In the genomic region with DNA sequence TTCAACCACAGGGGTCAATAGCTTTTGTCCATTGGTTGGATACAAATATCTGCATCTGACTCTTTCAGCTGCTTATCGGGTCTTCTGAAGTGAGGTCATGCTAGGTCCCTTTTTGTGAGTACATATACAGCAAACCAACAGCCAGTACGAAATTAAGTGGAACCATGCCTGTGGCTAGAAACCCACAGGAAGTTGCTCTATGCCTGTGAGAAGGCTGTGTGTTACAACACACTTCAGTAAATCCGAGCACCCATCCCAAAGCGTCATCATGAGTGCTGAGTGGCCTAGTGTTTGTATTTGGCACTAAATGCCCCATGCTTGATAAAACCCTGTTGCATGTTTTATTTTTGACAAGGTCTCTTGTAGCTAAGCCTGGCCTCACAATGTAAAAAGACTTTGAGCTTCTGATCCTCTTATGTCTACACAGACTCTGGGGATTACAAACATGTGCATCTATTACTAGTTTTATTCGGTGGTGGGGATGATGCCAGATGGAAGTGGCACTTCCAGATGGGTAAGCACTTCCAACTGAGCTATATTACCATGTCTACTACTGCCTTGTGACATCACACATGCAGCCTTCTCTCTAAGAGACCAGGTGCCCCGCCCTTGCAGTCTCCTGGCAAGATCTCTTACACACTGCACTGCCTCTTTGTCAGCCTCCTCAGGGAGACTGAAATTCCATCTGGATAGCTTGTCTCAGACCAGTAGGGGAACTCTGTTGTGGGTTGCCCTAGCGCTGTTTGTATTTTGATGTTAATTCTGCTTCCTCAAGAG, we compare ENCODE assay signal across 23 mouse cellular contexts.
A peak's percentile ranks its signal among the peaks of the same experiment; 100 is the strongest.
DNase-seq lines count a peak whose midpoint lies in the region; ATAC-seq and TF ChIP-seq lines count a peak whose summit lies in the region.
"Had no signal": no experiment of that assay in that cellular context is flagged by ENCODE, and none has a peak within 500 bp of the region (broad histone marks: within the 10 kb centered on the region; RNA-seq: fewer than 3 reads in every experiment).

No protein-coding gene starts in this region.

- no peak for TF ChIP-seq POLR2A in bone marrow, adult 2 months (IDR thresholded peaks at IDR 0.05; ENCODE audit: borderline replicate concordance, control insufficient read depth, low read depth, low read length)

- no peak overlapping the region for H3K4me2 ChIP-seq in hindbrain, postnatal 0 days (ENCODE audit: low read depth, low read length)
- H3K4me2 ChIP-seq in hindbrain, embryonic 12.5 days (replicated peaks), result no peak overlapping the region
- H3K4me2 ChIP-seq: embryonic facial prominence, embryonic 15.5 days; heart, embryonic 12.5 days had no signal

- no peak for DNase-seq in hindbrain, postnatal 0 days (ENCODE audit: low spot score)
- peak; percentile 82 for DNase-seq in 416B (ENCODE audit: low read depth)
- DNase-seq in right cerebral cortex, postnatal 14 days, result no peak
- DNase-seq in heart, adult 8-10 months (ENCODE audit: low spot score), result no peak
- DNase-seq: adrenal gland, postnatal 25 days; cerebellum, adult 18-20 months; cerebellum, postnatal 25 days; forebrain, postnatal 0 days; heart, postnatal 14 days; kidney, adult 9 months; kidney, postnatal 25 days; lung, adult 2 months; spleen, adult 18-20 months; thymus, postnatal 14 days had no signal

- H3K27me3 ChIP-seq in hindbrain, postnatal 0 days (ENCODE audit: insufficient read depth, low read length), result no peaks in the 10 kb centered on the region
- H3K27me3 ChIP-seq in hindbrain, embryonic 12.5 days, result no peaks in the 10 kb centered on the region
- H3K27me3 ChIP-seq: embryonic facial prominence, embryonic 15.5 days; heart, embryonic 12.5 days; Patski had no signal

- peak; percentile 35; the same call in 1 of the 2 replicates for ATAC-seq in hindbrain, postnatal 0 days
- no peak for ATAC-seq in hindbrain, embryonic 12.5 days (ENCODE audit: low FRiP score)
- peak; percentile 56; the same call in 1 of the 2 replicates for ATAC-seq in monocyte, adult 5-6 weeks (replicated peaks; ENCODE audit: insufficient number of reproducible peaks, low FRiP score, low TSS enrichment, poor library complexity, severe bottlenecking)
- ATAC-seq: forebrain, postnatal 0 days; inflammation-experienced regulatory T-cells, adult 6 months; Patski had no signal

- H3K4me1 ChIP-seq in hindbrain, postnatal 0 days (ENCODE audit: insufficient read depth, low read length), result no peaks in the 10 kb centered on the region
- H3K4me1 ChIP-seq in hindbrain, embryonic 12.5 days, result no peaks in the 10 kb centered on the region
- H3K4me1 ChIP-seq in bone marrow, adult 2 months (ENCODE audit: control insufficient read depth, insufficient read depth, low read length), result no peaks in the 10 kb centered on the region; the same call in 1 of the 2 replicates
- H3K4me1 ChIP-seq: embryonic facial prominence, embryonic 15.5 days; forebrain, embryonic 10.5 days; heart, embryonic 12.5 days; limb, embryonic 10.5 days had no signal

- H3K4me3 ChIP-seq in hindbrain, postnatal 0 days (ENCODE audit: low read length), result no peak overlapping the region
- no peak overlapping the region for H3K4me3 ChIP-seq in hindbrain, embryonic 12.5 days
- no peak overlapping the region for H3K4me3 ChIP-seq in bone marrow, adult 2 months (replicated peaks; ENCODE audit: control insufficient read depth, low read depth, low read length)
- H3K4me3 ChIP-seq: embryonic facial prominence, embryonic 15.5 days; forebrain, embryonic 10.5 days; heart, embryonic 12.5 days; limb, embryonic 10.5 days had no signal

- WGBS in hindbrain, postnatal 0 days, result 64% methylated on average over 7 of the region's 7 CpGs
- 75% methylated on average over 7 of the region's 7 CpGs for WGBS in hindbrain, embryonic 12.5 days
- WGBS in bone marrow, adult 2 months, result 31% methylated on average over 7 of the region's 7 CpGs

- no peaks in the 10 kb centered on the region for H3K36me3 ChIP-seq in hindbrain, postnatal 0 days (ENCODE audit: insufficient read depth, low read length)
- H3K36me3 ChIP-seq in hindbrain, embryonic 12.5 days, result no peaks in the 10 kb centered on the region
- H3K36me3 ChIP-seq: embryonic facial prominence, embryonic 15.5 days; forebrain, embryonic 10.5 days; heart, embryonic 12.5 days; limb, embryonic 10.5 days had no signal

- no peaks in the 10 kb centered on the region for H3K9me3 ChIP-seq in hindbrain, postnatal 0 days (ENCODE audit: low read length)
- H3K9me3 ChIP-seq in hindbrain, embryonic 12.5 days (replicated peaks), result no peaks in the 10 kb centered on the region
- H3K9me3 ChIP-seq: embryonic facial prominence, embryonic 15.5 days; forebrain, embryonic 10.5 days; heart, embryonic 12.5 days; limb, embryonic 10.5 days had no signal

- no peak overlapping the region for H3K27ac ChIP-seq in hindbrain, postnatal 0 days
- H3K27ac ChIP-seq in hindbrain, embryonic 12.5 days, result no peak overlapping the region
- H3K27ac ChIP-seq in bone marrow, adult 2 months (ENCODE audit: control insufficient read depth, insufficient read depth, low read depth, low read length, poor library complexity), result peak overlapping the region; percentile 24; the same call in 1 of the 2 replicates
- H3K27ac ChIP-seq: embryonic facial prominence, embryonic 15.5 days; forebrain, embryonic 10.5 days; limb, embryonic 10.5 days had no signal

- TF ChIP-seq CTCF in hindbrain, postnatal 0 days (IDR thresholded peaks at IDR 0.05; ENCODE audit: low read depth), result no peak
- no peak for TF ChIP-seq CTCF in bone marrow, adult 2 months (IDR thresholded peaks at IDR 0.05; ENCODE audit: control insufficient read depth, insufficient read depth, low read length)

- no peak overlapping the region for H3K9ac ChIP-seq in hindbrain, postnatal 0 days (replicated peaks; ENCODE audit: low read length)
- H3K9ac ChIP-seq in hindbrain, embryonic 12.5 days, result no peak overlapping the region
- H3K9ac ChIP-seq: embryonic facial prominence, embryonic 15.5 days; forebrain, postnatal 0 days; heart, embryonic 12.5 days had no signal
